Mouse (Mus musculus) large intestine, adult 2 months (tissue): Measurements from ENCODE around the gene Pbx2. TPM values are rescaled to one million over a fixed set of nuclear protein-coding genes. Genes with fewer than 3 reads are reported as not detected.

Experiments used
- DNase-seq: peaks from one replicate; pipeline ENCODE4 v3.0.0-alpha.2; 2012; ENCODE audit warnings: low read depth, low spot score
- WGBS: fragments of 180-500 bp; shearing (Covaris S2); methylation state at CpG from one replicate; pipeline ENCODE4 v1.1.7; 2018; 5-methylcytosine and 5-hydroxymethylcytosine counted together
- polyA plus RNA-seq: library from polyadenylated mRNA; depleted of rRNA; stranded (reverse); fragments of >200 nt; gene quantifications from 2 replicates; pipeline ENCODE4 v1.2.3, GENCODE M21; 2012

Pbx2 gene
- polyA plus RNA-seq, 1 experiment: 34.5 TPM

GRCm38 (mm10) chr17:34626773-34627092 lies 35.7 kb downstream of the Pbx2 start:
- DNase-seq: no peak
- WGBS: under 1% methylated on average over 18 of the region's 18 CpGs

- peak; percentile 45 for DNase-seq
- 1% methylated on average over 45 of the region's 45 CpGs for WGBS
These were observed 36.3 kb downstream of the Pbx2 start for GRCm38 (mm10) chr17:34627093-34627942.

GRCm38 (mm10) chr17:34627943-34628643 lies 37.0 kb downstream of the Pbx2 start, which contains the start of gene Ppt2:
Ppt2 (minus strand) TSS chr17:34628510.
- 1% methylated on average over 29 of the region's 29 CpGs for WGBS
- DNase-seq: no peak

- no peak for DNase-seq
- 5% methylated on average over 5 of the region's 5 CpGs for WGBS
These were observed 37.5 kb downstream of the Pbx2 start for GRCm38 (mm10) chr17:34628644-34628967.

GRCm38 (mm10) chr17:34629221-34629751 lies 38.2 kb downstream of the Pbx2 start, which contains the start of gene Prrt1:
Prrt1 (plus strand) TSS chr17:34629533.
- 33% methylated on average over 16 of the region's 16 CpGs for WGBS
- DNase-seq: no peak

- 66% methylated on average over 12 of the region's 12 CpGs for WGBS
- no peak for DNase-seq
These were observed 38.9 kb downstream of the Pbx2 start for GRCm38 (mm10) chr17:34629796-34630603.

- DNase-seq: no peak
- 11% methylated on average over 48 of the region's 48 CpGs for WGBS
These were observed 39.8 kb downstream of the Pbx2 start for GRCm38 (mm10) chr17:34630761-34631301.

GRCm38 (mm10) chr17:34631647-34632046 lies 40.6 kb downstream of the Pbx2 start:
- 32% methylated on average over 12 of the region's 12 CpGs for WGBS
- no peak for DNase-seq

- DNase-seq: no peak
- 1% methylated on average over 26 of the region's 26 CpGs for WGBS
These were observed 41.2 kb downstream of the Pbx2 start for GRCm38 (mm10) chr17:34632261-34632691.

- no peak for DNase-seq
- WGBS: 76% methylated on average over 2 of the region's 2 CpGs
These were observed 44.6 kb downstream of the Pbx2 start for GRCm38 (mm10) chr17:34635671-34636070.

GRCm38 (mm10) chr17:34637459-34637858 lies 46.4 kb downstream of the Pbx2 start:
- 60% methylated on average over 3 of the region's 3 CpGs for WGBS
- no peak for DNase-seq

- no peak for DNase-seq
- WGBS: 79% methylated on average over 7 of the region's 7 CpGs
These were observed 48.6 kb downstream of the Pbx2 start for GRCm38 (mm10) chr17:34639461-34640255.

GRCm38 (mm10) chr17:34640778-34641601 lies 49.9 kb downstream of the Pbx2 start:
- 34% methylated on average over 11 of the region's 11 CpGs for WGBS
- no peak for DNase-seq

GRCm38 (mm10) chr17:34641945-34642344 lies 50.9 kb downstream of the Pbx2 start:
- no peak for DNase-seq
- 66% methylated on average over 3 of the region's 3 CpGs for WGBS

GRCm38 (mm10) chr17:34643379-34643778 lies 52.3 kb downstream of the Pbx2 start:
- 69% methylated on average over 4 of the region's 4 CpGs for WGBS

GRCm38 (mm10) chr17:34643944-34644343 lies 52.9 kb downstream of the Pbx2 start:
- WGBS: 68% methylated on average over 10 of the region's 10 CpGs
- no peak for DNase-seq

More at GRCm38 (mm10) chr17:34643379-34643778, 52.3 kb downstream of the Pbx2 start:
- DNase-seq: no peak

GRCm38 (mm10) chr17:34644608-34645007 lies 53.5 kb downstream of the Pbx2 start, which contains the start of gene Fkbpl:
Fkbpl (plus strand) TSS chr17:34644764.
- DNase-seq: peak; percentile 96
- WGBS: under 1% methylated on average over 16 of the region's 16 CpGs
